Mouse (Mus musculus) duodenum, adult 2 months (tissue): Measurements from ENCODE around the gene Gabrr2. TPM values are rescaled to one million over a fixed set of nuclear protein-coding genes. Genes with fewer than 3 reads are reported as not detected.

Experiments
- polyA plus RNA-seq: library from polyadenylated mRNA; depleted of rRNA; stranded (reverse); fragments of >200 nt; gene quantifications from 2 replicates; pipeline ENCODE4 v1.2.3, GENCODE M21; 2012; ENCODE audit warnings: low replicate concordance; rRNA removed

Gene Gabrr2
- 0.53 and 0.95 TPM in 2 replicates for polyA plus RNA-seq

GRCm38 (mm10) chr4:33062981-33063380 lies at the start of gene Gabrr2:
TSS of gene Gabrr2 (plus strand) at chr4:33062999.

DNA sequence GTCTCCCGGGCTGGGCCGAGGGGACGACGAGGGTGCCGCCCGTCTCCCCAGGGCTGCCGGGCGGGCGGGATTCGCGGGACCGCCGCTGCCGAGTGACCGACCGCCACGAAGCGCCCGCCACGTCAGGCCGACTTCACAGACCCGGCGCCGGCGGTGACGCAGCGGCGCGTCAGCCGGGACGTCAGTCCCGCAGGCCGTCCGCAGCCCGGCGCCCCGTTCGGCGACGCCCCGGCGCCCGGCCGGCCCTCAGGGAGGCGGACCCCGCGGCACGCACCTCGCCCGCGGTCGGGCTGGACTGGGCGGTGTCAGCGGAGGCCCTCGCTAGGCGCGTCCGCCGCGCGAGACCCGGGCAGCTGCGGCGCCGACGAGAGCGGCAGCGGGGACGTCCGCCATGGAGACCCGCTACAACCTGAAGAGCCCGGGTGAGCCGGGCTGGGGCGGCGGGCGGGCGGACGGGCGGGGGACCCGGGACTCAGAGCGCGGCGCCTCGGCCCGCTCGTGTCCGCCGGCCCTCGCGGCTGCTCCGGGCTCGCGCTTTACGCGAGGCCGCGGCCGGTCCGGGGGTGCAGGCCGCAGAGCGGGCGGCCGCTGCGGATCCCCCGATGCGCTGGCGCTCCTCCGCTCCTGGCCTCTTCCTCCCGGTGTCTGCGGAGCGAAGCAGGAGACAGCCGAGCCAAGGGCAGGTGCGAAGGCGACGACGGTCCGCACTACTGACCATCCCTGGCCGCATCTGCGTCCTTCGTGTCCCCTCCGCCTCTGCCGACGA lies 31.4 kb upstream of the Gabrr2 start, which contains the start of gene Ube2j1:
Ube2j1 (plus strand) TSS at position 222 of the 766 bp plus-strand sequence.

GRCm38 (mm10) chr4:33132221-33132620 lies 69.4 kb downstream of the Gabrr2 start, which contains the start of gene Gabrr1:
TSS of gene Gabrr1 (plus strand) at chr4:33132521.

Other genes with a start within 250 kb of the Gabrr2 start
- 0.13 and 0.34 TPM in 2 replicates for gene Ankrd6, start 112.2 kb upstream of the Gabrr2 start, polyA plus RNA-seq
- 7.3 and 13.6 TPM in 2 replicates for gene Rragd, start 80.0 kb upstream of the Gabrr2 start, polyA plus RNA-seq
- gene Ube2j1, start 31.6 kb upstream of the Gabrr2 start, polyA plus RNA-seq = 10.7 and 10.9 TPM in 2 replicates
- gene Gabrr1, start 69.5 kb downstream of the Gabrr2 start, polyA plus RNA-seq = not detected in 2 replicates
- gene Pm20d2, start 126.7 kb downstream of the Gabrr2 start, polyA plus RNA-seq = 5.9 and 7.7 TPM in 2 replicates
- not detected in 2 replicates for gene Srsf12, start 146.0 kb downstream of the Gabrr2 start, polyA plus RNA-seq
- gene Pnrc1, start 227.2 kb downstream of the Gabrr2 start, polyA plus RNA-seq = 91.7 and 553 TPM in 2 replicates
- 0.78 and 1.0 TPM in 2 replicates for gene Rngtt, start 247.3 kb downstream of the Gabrr2 start, polyA plus RNA-seq